Mouse (Mus musculus) testis, postnatal 10 days (tissue): ENCODE measurements around the gene Cep95.
"Not testable (repeated sequence)": the region's sequence is repeated elsewhere in the genome, so short reads cannot be mapped to it uniquely, and the experiment has no call there.

Experiments used
- DNase-seq: peaks from one replicate; pipeline ENCODE4 v3.0.0; 2021; ENCODE audit warnings: low spot score

Gene Cep95

DNA sequence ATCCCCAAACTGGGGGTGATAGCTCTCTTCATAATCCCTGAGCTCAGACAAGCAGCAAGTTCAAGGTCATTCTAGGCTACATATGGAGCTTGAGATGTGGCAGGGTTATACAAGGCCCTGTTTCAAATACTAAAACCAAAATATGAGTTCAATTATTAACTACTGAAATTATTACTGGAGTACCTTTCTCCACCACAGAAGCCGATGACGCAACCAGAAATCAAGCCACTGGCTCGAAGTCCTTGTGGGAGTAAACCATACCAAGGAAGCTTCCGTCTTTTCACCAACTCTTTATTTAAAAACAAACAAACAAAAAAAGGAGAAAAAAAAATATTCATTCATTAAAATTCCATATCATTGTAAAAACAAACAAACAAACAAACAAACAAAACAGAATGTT lies 12.1 kb upstream of the Cep95 start:
- no peak for DNase-seq

- DNase-seq, result no peak
Measured at GRCm38 (mm10) chr11:106777395-106777794, 11.7 kb upstream of the Cep95 start.

DNA sequence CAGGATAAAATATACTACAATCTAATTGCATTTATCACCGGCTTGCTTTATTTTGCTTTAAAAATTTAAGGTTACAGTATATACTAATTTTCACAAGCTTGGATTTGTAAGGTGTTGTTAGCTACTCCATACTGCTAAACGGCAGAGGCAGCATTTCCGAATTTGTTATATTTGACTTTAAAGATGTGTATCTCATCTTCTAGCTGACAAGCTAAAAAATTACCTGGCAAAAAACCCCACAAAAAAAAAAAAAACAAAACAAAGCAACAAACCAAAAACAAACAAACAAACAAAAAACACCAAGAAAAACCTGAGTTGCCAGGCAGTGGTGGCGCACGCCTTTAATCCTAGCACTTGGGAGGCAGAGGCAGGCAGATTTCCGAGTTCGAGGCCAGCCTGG lies 10.9 kb upstream of the Cep95 start:
- no peak for DNase-seq

DNA sequence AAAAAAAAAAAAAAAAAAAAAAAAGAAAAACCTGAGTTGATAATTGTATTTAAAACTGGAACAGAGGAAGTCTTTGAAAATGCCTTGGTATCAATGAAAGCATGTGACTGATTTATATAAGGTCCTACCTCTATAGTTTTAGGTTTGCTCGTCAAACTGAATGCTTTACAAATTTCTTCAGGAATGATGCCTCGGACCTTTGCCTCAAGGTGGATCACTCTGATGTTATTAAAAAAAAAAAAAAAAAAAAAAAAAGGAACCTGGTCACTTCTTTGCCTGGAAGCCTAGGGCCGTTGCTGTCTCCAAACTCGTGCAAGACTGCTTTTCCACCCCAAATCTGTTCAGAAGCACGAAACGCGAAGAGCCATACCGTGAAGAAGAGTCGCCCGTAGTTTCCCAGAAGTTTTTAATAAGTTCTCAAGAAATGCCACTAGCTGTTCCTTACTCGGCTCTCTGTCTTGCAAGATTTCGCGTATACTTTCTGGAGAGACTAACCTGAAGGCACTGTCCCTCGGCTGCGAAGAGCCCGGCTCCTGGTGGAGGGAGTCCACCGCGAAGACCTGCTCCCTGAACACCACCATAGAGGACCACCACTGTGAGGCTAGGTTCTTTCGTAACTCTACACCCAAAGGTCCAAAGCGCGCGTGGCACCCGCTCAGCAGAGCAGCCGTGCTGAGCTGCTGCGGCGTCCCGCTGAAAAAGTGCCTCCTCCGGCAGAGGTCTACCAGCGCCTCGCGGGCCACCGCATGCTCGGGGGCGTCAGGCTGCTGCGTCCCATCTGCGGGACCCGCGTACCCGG lies 10.3 kb upstream of the Cep95 start:
- DNase-seq, result no peak

DNA sequence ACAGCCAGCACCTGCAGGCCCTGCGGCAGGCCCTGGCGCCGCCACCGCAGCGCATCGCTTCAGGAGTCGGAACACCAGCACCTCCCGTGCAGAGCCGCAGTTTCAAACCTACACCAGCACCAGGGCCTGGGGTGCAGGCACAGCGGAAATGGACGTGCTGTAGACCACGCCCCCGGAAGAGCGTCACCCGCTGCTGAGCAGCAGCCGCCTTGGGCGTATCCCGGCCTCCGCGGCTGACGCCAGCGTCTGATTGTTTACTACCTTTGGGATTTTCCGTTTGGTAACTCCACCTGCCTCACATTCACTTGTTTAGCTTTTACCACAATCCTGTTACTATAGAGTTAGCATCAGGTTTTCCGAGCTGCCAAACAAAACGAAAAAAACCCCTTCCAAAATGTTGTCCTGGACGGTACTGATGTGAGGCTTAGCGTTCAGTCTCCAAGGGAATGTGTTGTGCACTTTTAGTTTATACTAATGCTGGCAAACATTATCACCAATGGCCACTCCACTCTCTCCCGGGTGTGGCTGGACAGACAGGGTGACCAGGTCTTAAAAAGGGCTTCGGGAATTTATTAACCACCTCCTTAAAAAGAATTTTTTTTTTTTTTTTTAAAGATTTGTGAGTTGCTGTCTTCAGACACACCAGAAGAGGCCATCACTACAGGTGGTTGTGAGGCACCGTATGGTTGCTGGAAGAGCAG lies 9.5 kb upstream of the Cep95 start, which contains the start of gene Polg2:
Gene Polg2 (minus strand): TSS at position 150 of the 701 bp plus-strand sequence.
- peak; percentile 91 for DNase-seq

- DNase-seq, result no peak
Measured at GRCm38 (mm10) chr11:106780089-106780425, 9.0 kb upstream of the Cep95 start.

GRCm38 (mm10) chr11:106780590-106781220 lies 8.3 kb upstream of the Cep95 start:
- DNase-seq, result no peak

GRCm38 (mm10) chr11:106782271-106782670 lies 6.8 kb upstream of the Cep95 start:
- not testable (repeated sequence) for DNase-seq

- DNase-seq, result no peak
Measured at GRCm38 (mm10) chr11:106782841-106783764, 5.9 kb upstream of the Cep95 start.

DNA sequence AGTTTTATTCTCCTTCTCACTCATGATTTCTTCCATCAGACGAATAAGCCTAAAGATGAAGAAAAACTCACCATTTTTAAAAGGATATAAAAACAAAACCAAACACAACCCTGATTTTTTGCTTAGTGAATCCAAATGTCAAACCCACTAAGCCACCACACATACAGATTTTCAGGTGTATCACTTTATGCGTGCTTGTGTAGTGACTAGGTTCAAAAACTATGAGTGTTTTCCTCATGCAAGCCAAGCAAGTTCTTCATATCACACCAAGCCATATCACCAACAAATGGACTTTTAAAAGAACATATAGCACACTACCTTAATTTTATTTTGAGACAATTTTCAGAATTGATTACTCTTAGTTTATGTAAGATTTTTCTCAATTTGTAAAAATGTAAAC lies 4.6 kb upstream of the Cep95 start:
- no peak for DNase-seq

DNA sequence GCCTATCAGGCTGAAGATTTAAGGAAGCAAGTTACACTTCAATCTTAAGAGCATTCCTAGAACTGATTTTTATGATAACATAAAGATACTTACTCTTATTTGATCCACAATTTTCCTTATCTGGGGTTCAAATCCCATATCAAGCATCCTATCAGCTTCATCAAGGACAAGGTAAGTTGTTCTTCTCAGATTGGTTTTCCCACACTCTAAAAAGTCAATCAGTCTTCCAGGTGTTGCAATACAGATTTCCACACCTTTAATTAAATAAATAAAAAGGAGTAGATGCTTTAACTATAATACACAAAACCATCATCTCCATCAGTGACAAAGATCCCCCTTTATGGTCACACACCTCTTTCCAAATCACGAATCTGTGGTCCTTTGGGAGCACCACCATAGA lies 4.0 kb upstream of the Cep95 start:
- DNase-seq, result no peak

GRCm38 (mm10) chr11:106787131-106788025 lies 1.7 kb upstream of the Cep95 start:
- DNase-seq, result peak; percentile 94

DNA sequence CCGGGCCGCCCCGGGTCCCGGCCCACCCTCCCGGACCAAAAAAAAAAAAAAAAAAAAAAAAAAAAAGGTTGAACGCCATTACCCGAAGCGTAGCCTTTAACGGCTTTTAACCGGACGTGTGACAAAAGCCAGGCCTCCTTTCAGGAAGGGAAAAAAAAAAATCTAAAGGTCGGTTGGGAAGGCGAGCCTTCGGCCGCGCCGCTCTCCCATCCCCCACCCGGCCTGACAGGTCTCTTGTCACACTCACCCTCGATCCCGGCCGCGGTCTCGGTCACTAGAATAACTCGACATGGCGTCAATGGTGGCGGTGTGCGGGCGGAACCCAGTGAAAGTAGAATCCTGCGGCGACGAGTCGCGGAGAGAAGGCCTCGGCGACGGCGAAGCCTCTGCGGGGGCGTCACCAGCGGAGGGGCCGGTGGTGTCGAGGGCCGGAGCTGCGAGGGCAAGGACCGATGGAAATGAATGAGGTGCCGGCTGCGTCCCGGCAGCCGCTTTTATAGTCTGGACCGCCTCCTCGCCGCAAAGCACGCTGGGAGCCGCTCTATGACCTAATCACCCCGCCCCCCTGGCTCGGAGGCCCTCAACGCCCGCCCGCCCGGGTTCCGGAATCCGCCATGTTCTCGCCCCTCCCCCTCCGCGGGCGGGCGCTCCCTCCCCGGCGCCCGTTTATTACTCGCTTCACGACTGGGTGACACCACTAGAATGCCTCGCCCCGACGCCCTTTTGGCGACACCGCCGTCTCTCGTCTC lies 852 bp upstream of the Cep95 start:
- DNase-seq, result peak; percentile 100

GRCm38 (mm10) chr11:106789649-106790048 lies 597 bp downstream of the Cep95 start:
- DNase-seq, result no peak

GRCm38 (mm10) chr11:106793846-106794245 lies 4.8 kb downstream of the Cep95 start:
- no peak for DNase-seq

- no peak for DNase-seq
Measured at GRCm38 (mm10) chr11:106795679-106796078, 6.6 kb downstream of the Cep95 start.

GRCm38 (mm10) chr11:106802069-106802627 lies 13.1 kb downstream of the Cep95 start:
- DNase-seq, result no peak

DNA sequence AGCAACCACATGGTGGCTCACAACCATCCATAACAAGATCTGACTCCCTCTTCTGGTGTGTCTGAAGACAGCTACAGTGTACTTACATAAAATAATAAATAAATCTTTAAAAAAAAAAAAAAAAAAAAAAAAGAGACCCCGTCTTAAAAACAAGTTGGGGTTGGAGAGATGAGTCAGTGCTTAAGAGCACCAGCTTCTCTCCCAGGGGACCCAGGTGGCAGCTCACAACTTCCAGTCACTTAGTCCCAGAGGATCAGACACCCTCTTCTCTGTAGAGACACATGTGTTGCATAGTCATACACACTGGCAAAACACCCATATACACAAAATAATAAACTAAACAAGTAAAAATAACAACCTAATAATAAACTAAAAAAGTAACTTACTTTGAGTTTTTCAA lies 18.4 kb downstream of the Cep95 start:
- DNase-seq, result not testable (repeated sequence)

DNA sequence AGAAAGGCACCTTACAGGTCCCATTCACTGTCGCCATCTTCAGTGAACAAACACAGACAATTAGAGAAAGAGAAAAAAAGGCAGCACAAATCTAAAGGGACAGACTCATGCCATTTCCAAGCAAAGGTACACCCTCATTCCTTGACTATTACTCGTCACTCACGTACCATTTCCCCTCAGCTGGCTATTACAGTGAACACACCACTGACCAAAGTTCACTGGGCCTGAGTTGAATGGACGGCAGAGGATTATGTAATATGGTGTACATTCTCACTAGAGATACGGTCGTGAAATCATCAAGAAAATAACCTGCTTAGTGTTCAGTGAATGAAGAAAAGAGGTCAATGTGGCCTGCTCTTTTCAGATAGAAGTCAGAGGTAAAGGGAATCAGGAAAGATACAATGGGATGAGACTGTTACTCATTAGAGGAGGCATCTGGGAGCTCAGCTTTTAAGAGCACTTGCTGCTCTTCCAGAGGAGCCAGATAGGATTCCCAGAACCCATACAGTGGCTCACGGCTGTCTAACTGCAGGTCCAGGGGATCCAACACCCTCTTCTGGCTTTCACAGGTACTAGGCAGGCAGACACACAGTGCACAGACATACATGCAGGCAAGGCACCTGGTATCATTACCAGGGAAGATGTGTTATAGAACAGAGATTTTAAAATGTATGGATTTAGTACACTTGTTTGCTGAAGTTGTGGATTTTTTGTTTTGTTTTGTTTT lies 23.5 kb downstream of the Cep95 start:
- DNase-seq, result no peak
